Mouse (Mus musculus) lung, adult 2 months (tissue): ENCODE measurements at regions not wholly inside any gene's neighbourhood (a gene's known extent, or its start where the extent isn't known, plus 50 kb on each side); places are given as distances from the start of the nearest gene placed in this dataset.

Experiments
- CTCF ChIP-seq: fragments of 200-500 bp; IDR thresholded peaks from 2 replicates; pipeline ENCODE4 v1.5.1; 2011; ENCODE audit warnings: mild to moderate bottlenecking, low read length, control low read depth; ENCODE audit not compliant: insufficient read depth
- POLR2A ChIP-seq: fragments of 200-500 bp; IDR thresholded peaks from 2 replicates; pipeline ENCODE4 v1.6.1; 2011; ENCODE audit warnings: low read depth, mild to moderate bottlenecking, control low read depth, low read length, borderline replicate concordance; ENCODE audit errors: extremely low read depth

- no peak for TF ChIP-seq POLR2A
- no peak for TF ChIP-seq CTCF
Measured at GRCm38 (mm10) chr8:91883012-91883411, 81.1 kb upstream of the Irx3 start.
